Mouse (Mus musculus): ENCODE data around the gene Olfr1026.

Olfr1026 gene

DNA sequence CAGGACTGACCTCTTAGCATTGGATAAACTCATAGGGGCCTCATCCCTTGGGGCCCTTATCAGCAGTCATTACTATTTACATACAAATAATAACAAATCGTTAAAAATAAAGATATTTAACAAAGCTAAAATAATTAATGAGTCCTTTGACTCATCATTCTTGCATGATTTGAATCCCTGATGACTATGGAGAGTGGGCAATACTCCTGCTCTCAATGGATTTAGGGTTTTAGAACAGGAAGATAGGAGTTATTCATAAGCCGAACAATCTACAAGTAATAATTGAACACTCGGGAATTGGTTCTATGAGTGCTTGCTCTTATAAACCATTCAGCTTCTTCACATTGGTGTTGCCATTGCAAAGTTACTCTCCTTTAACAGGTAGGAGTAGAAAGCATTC is at the start of gene Olfr1026:
Gene Olfr1026, plus strand, starts transcription at position 301 of the 400 bp plus-strand sequence.
- no peak for DNase-seq

DNA sequence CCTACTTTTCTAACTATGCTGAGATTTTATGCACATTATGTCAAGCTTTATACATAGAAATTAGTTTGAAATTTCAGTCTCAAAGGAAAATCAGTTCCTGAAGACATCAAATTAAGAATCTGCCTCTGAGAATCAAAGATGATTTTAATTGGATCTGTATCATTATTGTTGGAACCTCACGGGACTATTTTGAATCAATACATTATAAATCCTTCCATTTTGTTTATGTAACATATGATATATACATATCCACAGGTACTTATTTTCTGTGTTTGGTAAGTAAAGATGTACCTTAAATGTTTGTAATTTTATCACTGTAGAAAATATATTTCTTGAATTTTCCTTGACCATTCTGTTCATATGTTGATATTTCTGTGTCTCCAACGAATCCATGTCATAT is 36.0 kb upstream of the Olfr1026 start, which contains the start of gene Olfr1023:
Gene Olfr1023, plus strand, starts transcription at position 301 of the 400 bp plus-strand sequence.
- DNase-seq = no peak

DNA sequence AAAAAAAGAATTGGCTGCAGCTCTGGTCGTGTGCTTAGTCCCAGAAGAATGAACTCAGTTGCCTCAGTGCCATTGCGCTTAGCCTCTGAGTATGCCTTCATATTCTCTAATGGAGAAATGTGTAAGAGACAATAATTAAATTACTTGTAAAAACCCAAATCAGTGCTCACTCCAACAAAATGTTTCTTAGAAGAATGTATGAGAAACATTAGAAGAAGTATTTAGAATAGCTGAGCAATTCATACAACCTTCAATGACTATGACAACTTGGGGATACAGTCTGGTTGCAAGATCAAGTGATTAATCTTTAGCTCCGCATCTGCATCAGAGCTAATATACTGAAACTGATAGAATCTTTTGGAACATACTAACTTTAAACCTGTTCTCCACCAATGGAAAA is 16.4 kb upstream of the Olfr1026 start, which contains the start of gene Olfr1024:
Gene Olfr1024, minus strand, starts transcription at position 101 of the 400 bp plus-strand sequence.
- DNase-seq = no peak

DNA sequence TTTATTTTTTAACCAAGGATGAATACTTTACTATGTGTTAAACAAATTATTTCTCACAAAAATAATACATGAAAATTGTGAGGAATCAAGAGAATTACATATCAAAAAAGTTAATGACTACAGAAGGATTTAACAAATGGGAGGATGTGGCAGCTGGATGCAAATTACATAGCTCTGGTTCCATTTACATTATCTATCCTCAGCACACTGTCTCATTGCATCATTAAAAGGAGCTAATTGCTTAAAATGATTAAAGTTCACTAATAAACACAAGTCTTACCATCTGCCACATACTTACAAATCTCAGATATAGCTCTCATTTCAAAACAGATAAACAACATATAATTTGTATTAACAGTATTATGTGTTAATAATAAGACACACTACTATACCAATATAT is 8.2 kb upstream of the Olfr1026 start:
- DNase-seq = no peak

DNA sequence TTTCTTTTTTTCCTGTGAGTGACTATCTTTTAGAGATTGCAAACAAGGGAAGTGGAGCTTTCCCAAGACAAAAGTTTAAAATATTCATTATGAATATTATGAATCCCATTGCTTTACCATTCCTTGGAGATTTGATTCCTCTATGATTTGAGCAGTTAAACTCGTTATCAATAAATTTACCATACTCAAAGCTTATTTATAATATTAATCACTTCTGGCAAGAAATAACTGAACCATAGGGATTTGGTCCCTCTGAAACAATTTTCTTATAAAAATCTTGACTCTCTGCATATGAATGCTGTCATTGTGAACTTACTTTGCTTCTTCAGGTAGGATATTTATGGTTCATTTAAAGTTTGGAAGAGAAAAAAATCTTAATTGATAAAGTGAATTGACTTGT is 6.5 kb upstream of the Olfr1026 start, which contains the start of gene Olfr1025-ps1:
Gene Olfr1025-ps1, plus strand, starts transcription at position 301 of the 400 bp plus-strand sequence.
- no peak for DNase-seq

DNA sequence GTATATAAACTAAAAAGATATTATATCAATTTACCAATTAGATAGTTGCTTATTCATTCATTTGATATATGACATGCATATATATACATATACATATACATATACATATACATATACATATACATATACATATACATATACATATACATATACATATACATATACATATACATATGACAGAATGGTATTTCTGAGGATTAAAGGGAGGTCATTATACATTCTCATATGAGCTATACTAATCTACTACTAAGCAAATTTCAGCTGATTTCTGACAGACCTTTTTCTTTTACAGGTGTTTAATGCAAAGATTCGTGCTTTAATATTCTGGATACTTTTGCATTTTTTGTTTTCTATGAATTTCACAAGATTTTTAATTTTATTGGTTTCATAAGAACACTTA is 28.8 kb downstream of the Olfr1026 start, which contains the start of gene Olfr1028:
Gene Olfr1028, plus strand, starts transcription at position 301 of the 400 bp plus-strand sequence.
- no peak for DNase-seq

DNA sequence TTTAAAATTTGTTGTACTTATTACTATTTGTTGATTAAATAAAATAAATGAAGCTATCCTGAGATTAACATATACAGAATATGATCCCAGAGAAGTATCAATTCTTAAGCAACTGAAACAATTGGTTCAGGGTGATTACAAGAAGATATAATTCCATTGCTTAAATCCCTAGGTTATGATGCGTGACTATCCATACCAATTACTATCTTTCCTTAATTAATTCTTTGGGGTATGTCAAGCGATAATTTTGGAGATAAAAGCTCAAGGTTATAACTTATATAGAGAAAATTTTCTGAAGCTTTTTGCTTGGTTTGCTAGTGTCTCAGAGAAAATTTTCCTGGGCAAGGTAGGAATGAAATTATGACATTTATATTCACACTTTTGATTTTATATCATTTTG is 52.2 kb downstream of the Olfr1026 start, which contains the start of gene Olfr1029:
Gene Olfr1029, plus strand, starts transcription at position 301 of the 400 bp plus-strand sequence.
- DNase-seq = no peak
